Mouse (Mus musculus) liver, adult 2 months (tissue): Measurements from ENCODE around the gene Scgb2b27.
"Not testable (repeated sequence)": the region's sequence is repeated elsewhere in the genome, so short reads cannot be mapped to it uniquely, and the experiment has no call there.

Experiments used
- CTCF ChIP-seq: fragments of 200-500 bp; IDR thresholded peaks from 2 replicates; pipeline ENCODE4 v1.5.1; 2011; ENCODE audit warnings: low read depth, low read length, control low read depth
- POLR2A ChIP-seq: fragments of 200-500 bp; IDR thresholded peaks from 2 replicates; pipeline ENCODE4 v1.6.1; 2011; ENCODE audit warnings: low read length, control low read depth; ENCODE audit not compliant: insufficient read depth; ENCODE audit errors: extremely low read depth

- not testable (repeated sequence) for TF ChIP-seq CTCF, POLR2A
Observed at GRCm38 (mm10) chr7:34036076-34036815, 22.5 kb upstream of the Scgb2b27 start.
